Mouse (Mus musculus) olfactory bulb, adult 2 months (tissue): ENCODE results near the gene 5730409E04Rik. TPM values are rescaled to one million over a fixed set of nuclear protein-coding genes. Genes with fewer than 3 reads are reported as not detected.

Source experiments
- H3K27ac ChIP-seq: fragments of 200-500 bp; 2 replicates; pipeline ENCODE4 v1.5.1; 2012; ENCODE audit warnings: low read depth, low read length; ENCODE audit not compliant: insufficient read depth
- H3K4me1 ChIP-seq: fragments of 200-500 bp; 2 replicates; pipeline ENCODE4 v1.6.1; 2012; ENCODE audit warnings: low read length; ENCODE audit not compliant: control insufficient read depth, insufficient read depth
- H3K4me3 ChIP-seq: fragments of 200-500 bp; 2 replicates; pipeline ENCODE4 v1.5.1; 2012; ENCODE audit warnings: mild to moderate bottlenecking, low read depth, low read length, moderate library complexity; ENCODE audit not compliant: insufficient read depth
- CTCF ChIP-seq: fragments of 200-500 bp; IDR thresholded peaks from 2 replicates; pipeline ENCODE4 v1.5.1; 2012; ENCODE audit warnings: low read depth, mild to moderate bottlenecking, low read length, moderate library complexity; ENCODE audit not compliant: insufficient read depth
- POLR2A ChIP-seq: fragments of 200-500 bp; IDR thresholded peaks from 2 replicates; pipeline ENCODE4 v1.6.1; 2012; ENCODE audit warnings: mild to moderate bottlenecking, low read depth, low read length, moderate library complexity; ENCODE audit not compliant: insufficient read depth
- WGBS: fragments of 180-500 bp; shearing (Covaris S2); methylation state at CpG from one replicate; pipeline ENCODE4 v1.1.7; 2018; 5-methylcytosine and 5-hydroxymethylcytosine counted together
- polyA plus RNA-seq: library from polyadenylated mRNA; stranded (reverse); fragments of >200 nt; gene quantifications from 2 replicates; pipeline ENCODE4 v1.2.4, GENCODE M21; 2012; ENCODE audit warnings: low replicate concordance; ENCODE audit not compliant: missing spikeins, insufficient read depth, insufficient read length

Gene 5730409E04Rik
- polyA plus RNA-seq = not detected in 2 replicates

GRCm38 (mm10) chr4:126609606-126610181 is at the start of gene 5730409E04Rik:
5730409E04Rik (plus strand) TSS chr4:126609818.
- TF ChIP-seq POLR2A (peak; percentile 76), CTCF (no peak)
- H3K4me1 ChIP-seq = peaks cover 13% of the 10 kb centered on the region
- peak within 1 kb of the TSS; percentile 89 for H3K4me3 ChIP-seq
- peak within 1 kb of the TSS; percentile 86 for H3K27ac ChIP-seq
- WGBS = under 1% methylated on average over 48 of the region's 48 CpGs

- 91% methylated on average over 6 of the region's 6 CpGs for WGBS
- no peaks in the 10 kb centered on the region for H3K4me1 ChIP-seq
- no peak for TF ChIP-seq CTCF
- TF ChIP-seq POLR2A = no peak
- no peak overlapping the region for H3K27ac ChIP-seq
- H3K4me3 ChIP-seq = no peak overlapping the region
These were observed 45.8 kb upstream of the 5730409E04Rik start for GRCm38 (mm10) chr4:126563798-126564197.

GRCm38 (mm10) chr4:126567243-126567642 is 42.4 kb upstream of the 5730409E04Rik start:
- Histone ChIP-seq H3K4me1 (no peaks in the 10 kb centered on the region), H3K4me3 (no peak overlapping the region), H3K27ac (no peak overlapping the region)
- 98% methylated on average over 4 of the region's 4 CpGs for WGBS
- TF ChIP-seq POLR2A = no peak
- no peak for TF ChIP-seq CTCF

DNA sequence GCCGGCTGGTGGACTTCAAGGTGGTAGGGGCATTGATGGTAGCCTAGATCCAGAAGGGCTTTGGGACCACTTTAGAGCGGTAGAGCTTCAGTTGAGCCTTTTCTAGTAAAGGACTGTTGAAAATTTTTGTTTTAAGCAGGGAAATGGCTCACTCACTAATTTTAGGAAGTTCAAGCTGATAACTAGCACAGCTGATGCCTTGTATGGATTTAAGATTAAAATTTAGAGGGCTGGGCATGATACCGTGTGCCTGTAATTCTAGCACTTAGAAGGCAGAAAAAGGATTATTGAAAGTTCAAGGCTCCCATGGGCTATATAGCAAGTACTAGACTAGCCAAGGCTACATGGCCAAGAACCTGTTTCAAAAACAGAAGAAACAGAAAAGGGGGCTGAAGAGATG is 39.8 kb upstream of the 5730409E04Rik start:
- 93% methylated on average over 3 of the region's 3 CpGs for WGBS
- no peak for TF ChIP-seq POLR2A
- no peak for TF ChIP-seq CTCF
- no peak overlapping the region for H3K27ac ChIP-seq
- no peak overlapping the region for H3K4me3 ChIP-seq
- H3K4me1 ChIP-seq = no peaks in the 10 kb centered on the region

GRCm38 (mm10) chr4:126576281-126576680 is 33.3 kb upstream of the 5730409E04Rik start:
- Histone ChIP-seq H3K4me1 (no peaks in the 10 kb centered on the region), H3K27ac (no peak overlapping the region), H3K4me3 (no peak overlapping the region)
- WGBS = 91% methylated on average over 5 of the region's 5 CpGs
- TF ChIP-seq POLR2A = no peak
- no peak for TF ChIP-seq CTCF

- 86% methylated on average over 3 of the region's 3 CpGs for WGBS
- H3K4me3 ChIP-seq = no peak overlapping the region
- TF ChIP-seq CTCF = no peak
- no peak for TF ChIP-seq POLR2A
These were observed 31.7 kb upstream of the 5730409E04Rik start for GRCm38 (mm10) chr4:126577920-126578319.

GRCm38 (mm10) chr4:126579077-126579476 is 30.5 kb upstream of the 5730409E04Rik start:
- Histone ChIP-seq H3K4me3 (no peak overlapping the region), H3K27ac (no peak overlapping the region), H3K4me1 (no peaks in the 10 kb centered on the region)
- WGBS = 91% methylated on average over 2 of the region's 2 CpGs
- TF ChIP-seq CTCF (no peak), POLR2A (no peak)

More at GRCm38 (mm10) chr4:126577920-126578319, 31.7 kb upstream of the 5730409E04Rik start:
- Histone ChIP-seq H3K27ac (no peak overlapping the region), H3K4me1 (no peaks in the 10 kb centered on the region)

DNA sequence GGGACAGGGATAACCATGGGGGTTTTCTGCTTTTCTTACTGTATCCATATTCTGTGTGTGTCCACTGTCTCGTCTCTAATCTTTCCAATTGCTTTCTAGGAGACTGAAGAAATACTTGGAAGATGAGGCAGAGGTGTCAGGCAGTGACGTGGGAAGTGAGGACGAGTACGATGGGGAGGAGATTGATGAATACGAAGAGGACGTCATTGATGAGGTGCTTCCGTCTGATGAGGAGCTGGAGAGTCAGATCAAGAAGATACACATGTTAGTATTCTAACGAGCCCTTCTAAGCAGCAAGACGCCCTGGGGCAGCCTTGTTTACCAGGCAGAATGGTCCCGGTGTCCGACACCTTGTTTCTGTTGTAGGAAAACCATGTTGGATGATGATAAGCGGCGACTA is 23.9 kb upstream of the 5730409E04Rik start:
- no peaks in the 10 kb centered on the region for H3K4me1 ChIP-seq
- TF ChIP-seq POLR2A (no peak), CTCF (no peak)
- 98% methylated on average over 13 of the region's 13 CpGs for whole genome bisulfite sequencing

DNA sequence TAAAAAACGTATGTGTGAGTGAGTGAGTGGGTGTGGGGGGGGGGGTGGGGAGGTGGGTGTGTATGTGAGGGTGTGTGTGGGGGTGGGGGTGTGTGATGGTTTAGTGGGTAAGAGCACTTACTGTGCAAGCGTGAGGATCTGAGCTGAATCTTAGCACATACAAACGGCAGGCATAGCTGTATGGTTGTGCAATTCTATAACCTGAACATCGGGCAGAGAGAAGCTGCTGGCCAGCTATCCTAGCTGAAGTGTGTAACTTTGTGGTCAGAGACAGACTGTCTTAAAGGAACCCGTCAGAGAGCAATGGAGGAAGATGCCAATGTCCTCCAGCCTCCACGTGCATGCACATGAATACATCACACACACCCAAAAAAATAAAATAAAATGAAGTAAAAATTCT is 17.6 kb upstream of the 5730409E04Rik start:
- TF ChIP-seq CTCF (no peak), POLR2A (no peak)
- H3K4me3 ChIP-seq = no peak overlapping the region
- 83% methylated on average over 6 of the region's 6 CpGs for WGBS
- no peaks in the 10 kb centered on the region for H3K4me1 ChIP-seq
- no peak overlapping the region for H3K27ac ChIP-seq

More for the DNA sequence above, 23.9 kb upstream of the 5730409E04Rik start:
- H3K4me3 ChIP-seq = no peak overlapping the region
- H3K27ac ChIP-seq = no peak overlapping the region
